Mouse (Mus musculus): ENCODE measurements around the gene Zfp683. TPM values are rescaled to one million over a fixed set of nuclear protein-coding genes. Genes with fewer than 3 reads are reported as not detected.
A peak's percentile ranks its signal among the peaks of the same experiment; 100 is the strongest.

The Zfp683 gene
- polyA plus RNA-seq, 1 experiment from 2014 or later = not detected

GRCm38 (mm10) chr4:134025802-134026201 is 27.8 kb upstream of the Zfp683 start:
- no peak overlapping the region for H3K9ac ChIP-seq (replicated peaks; ENCODE audit: low read length)
- 29% methylated on average over 9 of the region's 9 CpGs for WGBS

DNA sequence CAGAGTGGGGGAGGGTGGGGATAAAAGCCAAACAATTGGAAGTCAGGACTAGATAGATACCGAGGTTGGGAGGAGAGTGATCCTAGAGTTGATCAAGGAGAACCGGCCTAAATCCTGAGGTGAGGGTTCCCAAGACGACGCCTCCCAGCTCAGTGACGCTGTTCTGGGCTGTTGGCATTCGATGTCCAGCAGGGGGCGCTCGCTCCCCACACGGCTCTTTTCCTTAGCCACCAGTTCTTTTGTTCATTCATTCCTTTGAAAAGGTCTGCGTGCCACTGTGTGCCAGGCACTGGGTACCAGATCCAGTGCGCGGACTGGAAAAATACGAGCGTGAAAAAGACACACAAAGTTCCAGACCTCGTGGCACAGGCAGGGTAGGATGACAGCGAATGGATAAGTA is 17.7 kb upstream of the Zfp683 start:
- no peak for ATAC-seq (replicated peaks; ENCODE audit: insufficient number of reproducible peaks, low FRiP score, low TSS enrichment, low read depth)

More at GRCm38 (mm10) chr4:134025802-134026201, 27.8 kb upstream of the Zfp683 start:
- DNase-seq (ENCODE audit: low spot score) (no peak), ATAC-seq (replicated peaks; ENCODE audit: insufficient number of reproducible peaks, low FRiP score, low TSS enrichment, low read depth) (no peak)
- H3K36me3 ChIP-seq (replicated peaks; ENCODE audit: control insufficient read depth, insufficient read depth, low read depth, low read length) = no peaks in the 10 kb centered on the region
- no peak overlapping the region for H3K4me3 ChIP-seq (ENCODE audit: low read depth, low read length)
- no peaks in the 10 kb centered on the region for H3K4me1 ChIP-seq (ENCODE audit: control insufficient read depth, insufficient read depth, low read length)
- no peak overlapping the region for H3K27ac ChIP-seq (replicated peaks; ENCODE audit: low read depth, low read length)
- no peak overlapping the region for H3K4me2 ChIP-seq (ENCODE audit: low read depth, low read length)
- H3K9me3 ChIP-seq (replicated peaks; ENCODE audit: control insufficient read depth, low read length) = no peaks in the 10 kb centered on the region
- H3K27me3 ChIP-seq (ENCODE audit: control insufficient read depth, insufficient read depth, low read length) = no peaks in the 10 kb centered on the region

GRCm38 (mm10) chr4:134041317-134042123 is 12.1 kb upstream of the Zfp683 start:
- Histone ChIP-seq H3K9me3 (replicated peaks; ENCODE audit: control insufficient read depth, low read length) (no peaks in the 10 kb centered on the region), H3K36me3 (replicated peaks; ENCODE audit: control insufficient read depth, insufficient read depth, low read depth, low read length) (no peaks in the 10 kb centered on the region), H3K27me3 (ENCODE audit: control insufficient read depth, insufficient read depth, low read length) (no peaks in the 10 kb centered on the region), H3K27ac (replicated peaks; ENCODE audit: low read depth, low read length) (no peak overlapping the region), H3K4me3 (ENCODE audit: low read depth, low read length) (no peak overlapping the region), H3K4me2 (ENCODE audit: low read depth, low read length) (no peak overlapping the region), H3K4me1 (ENCODE audit: control insufficient read depth, insufficient read depth, low read length) (no peaks in the 10 kb centered on the region), H3K9ac (replicated peaks; ENCODE audit: low read length) (0 out of 2 replicates have a peak overlapping the region, but pooled peaks have one; percentile 22)
- peak; percentile 61 for DNase-seq (ENCODE audit: low spot score)
- ATAC-seq (replicated peaks; ENCODE audit: insufficient number of reproducible peaks, low FRiP score, low TSS enrichment, low read depth) = no peak
- WGBS = 51% methylated on average over 9 of the region's 9 CpGs

More for the DNA sequence above, 17.7 kb upstream of the Zfp683 start:
- H3K27me3 ChIP-seq (ENCODE audit: control insufficient read depth, insufficient read depth, low read length) = no peaks in the 10 kb centered on the region
- no peak overlapping the region for H3K4me2 ChIP-seq (ENCODE audit: low read depth, low read length)
- no peaks in the 10 kb centered on the region for H3K9me3 ChIP-seq (replicated peaks; ENCODE audit: control insufficient read depth, low read length)
- peak; percentile 90 for DNase-seq (ENCODE audit: low spot score)
- no peak overlapping the region for H3K9ac ChIP-seq (replicated peaks; ENCODE audit: low read length)
- no peak overlapping the region for H3K27ac ChIP-seq (replicated peaks; ENCODE audit: low read depth, low read length)
- no peaks in the 10 kb centered on the region for H3K36me3 ChIP-seq (replicated peaks; ENCODE audit: control insufficient read depth, insufficient read depth, low read depth, low read length)
- no peak overlapping the region for H3K4me3 ChIP-seq (ENCODE audit: low read depth, low read length)
- 5% methylated on average over 16 of the region's 16 CpGs for WGBS
- H3K4me1 ChIP-seq (ENCODE audit: control insufficient read depth, insufficient read depth, low read length) = no peaks in the 10 kb centered on the region

DNA sequence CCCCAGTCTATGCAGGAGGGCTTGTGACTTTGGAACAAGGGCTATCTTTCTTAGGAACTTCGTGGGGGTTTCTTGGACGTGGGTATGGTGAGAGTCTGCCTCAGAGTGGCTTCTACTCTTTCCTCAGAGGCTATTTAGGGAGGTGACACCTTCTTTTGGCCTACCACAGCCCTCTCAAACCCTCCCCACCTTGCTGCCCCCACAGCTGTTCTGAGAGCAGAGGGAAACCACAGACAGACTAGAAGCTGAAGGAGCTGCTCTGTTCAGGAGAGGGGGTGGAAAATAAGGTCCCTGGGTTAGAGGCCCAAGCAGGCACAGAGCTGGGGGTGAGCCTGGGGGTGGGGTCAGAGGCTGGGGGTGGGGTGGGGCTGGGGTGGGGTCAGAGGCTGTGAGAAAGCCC is 10.6 kb upstream of the Zfp683 start:
- WGBS = 58% methylated on average over 2 of the region's 2 CpGs
- Histone ChIP-seq H3K27ac (replicated peaks; ENCODE audit: low read depth, low read length) (no peak overlapping the region), H3K4me3 (ENCODE audit: low read depth, low read length) (no peak overlapping the region), H3K9ac (replicated peaks; ENCODE audit: low read length) (no peak overlapping the region), H3K36me3 (replicated peaks; ENCODE audit: control insufficient read depth, insufficient read depth, low read depth, low read length) (no peaks in the 10 kb centered on the region), H3K27me3 (ENCODE audit: control insufficient read depth, insufficient read depth, low read length) (no peaks in the 10 kb centered on the region), H3K9me3 (replicated peaks; ENCODE audit: control insufficient read depth, low read length) (no peaks in the 10 kb centered on the region), H3K4me1 (ENCODE audit: control insufficient read depth, insufficient read depth, low read length) (no peaks in the 10 kb centered on the region), H3K4me2 (ENCODE audit: low read depth, low read length) (no peak overlapping the region)
- no peak for ATAC-seq (replicated peaks; ENCODE audit: insufficient number of reproducible peaks, low FRiP score, low TSS enrichment, low read depth)
- DNase-seq (ENCODE audit: low spot score) = no peak

DNA sequence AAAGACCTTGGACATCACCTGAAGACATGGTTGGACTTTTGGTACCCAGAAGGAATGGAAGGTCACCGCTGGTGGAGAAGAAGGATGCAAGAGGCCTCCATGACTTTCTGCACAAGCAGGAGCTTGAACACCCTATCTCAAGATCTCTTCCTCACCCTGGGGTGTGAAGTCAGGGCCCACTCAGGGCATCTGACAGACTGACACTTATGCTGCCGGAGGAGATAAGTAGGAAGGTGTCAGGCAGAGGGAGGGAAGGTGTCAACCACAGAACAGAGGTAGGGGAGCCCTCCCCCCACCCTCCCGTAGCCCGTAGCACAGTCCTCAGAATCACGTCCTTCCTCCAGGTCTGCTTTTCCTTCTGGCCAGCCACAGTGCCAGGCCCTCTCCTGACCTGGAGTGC is 6.0 kb upstream of the Zfp683 start:
- 73% methylated on average over 5 of the region's 5 CpGs for WGBS
- no peaks in the 10 kb centered on the region for H3K4me1 ChIP-seq (ENCODE audit: control insufficient read depth, insufficient read depth, low read length)
- ATAC-seq (replicated peaks; ENCODE audit: insufficient number of reproducible peaks, low FRiP score, low TSS enrichment, low read depth) (no peak), DNase-seq (ENCODE audit: low spot score) (no peak)
- no peak overlapping the region for H3K4me2 ChIP-seq (ENCODE audit: low read depth, low read length)
- no peak overlapping the region for H3K4me3 ChIP-seq (ENCODE audit: low read depth, low read length)
- H3K9ac ChIP-seq (replicated peaks; ENCODE audit: low read length) = no peak overlapping the region
- no peaks in the 10 kb centered on the region for H3K9me3 ChIP-seq (replicated peaks; ENCODE audit: control insufficient read depth, low read length)
- no peak overlapping the region for H3K27ac ChIP-seq (replicated peaks; ENCODE audit: low read depth, low read length)
- no peaks in the 10 kb centered on the region for H3K27me3 ChIP-seq (ENCODE audit: control insufficient read depth, insufficient read depth, low read length)
- H3K36me3 ChIP-seq (replicated peaks; ENCODE audit: control insufficient read depth, insufficient read depth, low read depth, low read length) = no peaks in the 10 kb centered on the region

GRCm38 (mm10) chr4:134051912-134052311 is 1.7 kb upstream of the Zfp683 start:
- Histone ChIP-seq H3K27ac (replicated peaks; ENCODE audit: low read depth, low read length) (no peak overlapping the region), H3K4me3 (ENCODE audit: low read depth, low read length) (no peak overlapping the region), H3K4me1 (ENCODE audit: control insufficient read depth, insufficient read depth, low read length) (no peaks in the 10 kb centered on the region), H3K9me3 (replicated peaks; ENCODE audit: control insufficient read depth, low read length) (no peaks in the 10 kb centered on the region), H3K36me3 (replicated peaks; ENCODE audit: control insufficient read depth, insufficient read depth, low read depth, low read length) (no peaks in the 10 kb centered on the region), H3K9ac (replicated peaks; ENCODE audit: low read length) (no peak overlapping the region), H3K27me3 (ENCODE audit: control insufficient read depth, insufficient read depth, low read length) (no peaks in the 10 kb centered on the region), H3K4me2 (ENCODE audit: low read depth, low read length) (no peak overlapping the region)
- no peak for DNase-seq (ENCODE audit: low spot score)
- WGBS = 80% methylated on average over 5 of the region's 5 CpGs
- ATAC-seq (replicated peaks; ENCODE audit: insufficient number of reproducible peaks, low FRiP score, low TSS enrichment, low read depth) = no peak

DNA sequence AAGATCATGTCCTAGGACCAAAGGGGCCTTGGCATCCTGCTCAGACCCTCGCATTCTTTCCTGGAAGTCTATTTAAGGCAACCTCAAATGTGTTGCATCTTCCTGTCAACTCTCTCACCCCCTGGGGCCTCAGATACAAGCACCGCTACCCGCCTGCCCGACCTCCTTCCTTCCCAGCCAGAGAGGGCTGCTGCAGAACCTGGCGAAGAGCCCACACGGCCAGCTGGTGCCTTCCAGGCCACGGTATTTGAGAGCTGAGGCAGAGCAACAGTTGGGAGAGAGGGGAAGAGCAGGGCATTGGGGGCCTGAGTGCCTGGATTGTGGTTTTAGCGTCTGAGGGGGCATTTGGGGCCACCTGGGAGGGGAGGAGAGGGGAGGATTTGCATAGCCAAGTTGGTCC is 1.1 kb upstream of the Zfp683 start:
- H3K36me3 ChIP-seq (replicated peaks; ENCODE audit: control insufficient read depth, insufficient read depth, low read depth, low read length) = no peaks in the 10 kb centered on the region
- no peak overlapping the region for H3K27ac ChIP-seq (replicated peaks; ENCODE audit: low read depth, low read length)
- H3K9ac ChIP-seq (replicated peaks; ENCODE audit: low read length) = no peak overlapping the region
- no peaks in the 10 kb centered on the region for H3K4me1 ChIP-seq (ENCODE audit: control insufficient read depth, insufficient read depth, low read length)
- DNase-seq (ENCODE audit: low spot score) = no peak
- H3K27me3 ChIP-seq (ENCODE audit: control insufficient read depth, insufficient read depth, low read length) = no peaks in the 10 kb centered on the region
- no peak for ATAC-seq (replicated peaks; ENCODE audit: insufficient number of reproducible peaks, low FRiP score, low TSS enrichment, low read depth)
- no peak overlapping the region for H3K4me3 ChIP-seq (ENCODE audit: low read depth, low read length)
- 34% methylated on average over 8 of the region's 8 CpGs for WGBS
- H3K9me3 ChIP-seq (replicated peaks; ENCODE audit: control insufficient read depth, low read length) = no peaks in the 10 kb centered on the region
- no peak overlapping the region for H3K4me2 ChIP-seq (ENCODE audit: low read depth, low read length)

GRCm38 (mm10) chr4:134058166-134058715 is 4.6 kb downstream of the Zfp683 start:
- no peak for ATAC-seq (replicated peaks; ENCODE audit: insufficient number of reproducible peaks, low FRiP score, low TSS enrichment, low read depth)
- Histone ChIP-seq H3K4me3 (ENCODE audit: low read depth, low read length) (no peak overlapping the region), H3K27ac (replicated peaks; ENCODE audit: low read depth, low read length) (no peak overlapping the region), H3K27me3 (ENCODE audit: control insufficient read depth, insufficient read depth, low read length) (no peaks in the 10 kb centered on the region; the same call in 1 of the 2 replicates), H3K4me1 (ENCODE audit: control insufficient read depth, insufficient read depth, low read length) (no peaks in the 10 kb centered on the region), H3K4me2 (ENCODE audit: low read depth, low read length) (no peak overlapping the region), H3K9me3 (replicated peaks; ENCODE audit: control insufficient read depth, low read length) (no peaks in the 10 kb centered on the region), H3K9ac (replicated peaks; ENCODE audit: low read length) (no peak overlapping the region), H3K36me3 (replicated peaks; ENCODE audit: control insufficient read depth, insufficient read depth, low read depth, low read length) (no peaks in the 10 kb centered on the region)
- no peak for DNase-seq (ENCODE audit: low spot score)
- 25% methylated on average over 14 of the region's 14 CpGs for WGBS

Data from embryonic facial prominence, embryonic 11.5 days (tissue).